ENCODE assay signal across 8 mouse cellular contexts in genomic region chr17:71311340-71312171, GRCm38 (mm10). TPM values are rescaled to one million over a fixed set of nuclear protein-coding genes. Genes with fewer than 3 reads are reported as not detected.
A peak's percentile ranks its signal among the peaks of the same experiment; 100 is the strongest.
DNase-seq lines count a peak whose midpoint lies in the region; ATAC-seq and TF ChIP-seq lines count a peak whose summit lies in the region.

Gene Emilin2, minus strand, starts transcription at chr17:71311978.

- no peaks in the 10 kb centered on the region; the same call in 1 of the 2 replicates for H3K4me1 ChIP-seq in intestine, postnatal 0 days (replicated peaks; ENCODE audit: control insufficient read depth, insufficient read depth, low read length)

- H3K4me3 ChIP-seq in intestine, postnatal 0 days (ENCODE audit: low read depth, low read length): peak within 1 kb of the TSS; percentile 50

- peaks cover 30% of the 10 kb centered on the region for H3K27me3 ChIP-seq in intestine, postnatal 0 days (replicated peaks; ENCODE audit: control insufficient read depth, insufficient read depth, low read length)
- no peaks in the 10 kb centered on the region; the same call in 1 of the 2 replicates for H3K27me3 ChIP-seq in splenic B cell, adult 2 months (ENCODE audit: control insufficient read depth, insufficient read depth, low read length, poor library complexity, severe bottlenecking)

- peak; percentile 27 for DNase-seq in layer of hippocampus, adult 11-12 months (ENCODE audit: low spot score)
- no peak for DNase-seq in layer of hippocampus, adult 9-11 months
- peak; percentile 72 for DNase-seq in c-Kit-positive CD71-positive TER-119-negative erythroid progenitor cells, embryonic 14.5 days (ENCODE audit: low read depth)
- DNase-seq in gonadal fat pad, adult 2 months (ENCODE audit: low read depth): no peak
- DNase-seq in splenic B cell, adult 2 months (ENCODE audit: low read depth, low spot score): peak; percentile 61
- no peak for DNase-seq in cerebellum, adult 8-10 months

- no peaks in the 10 kb centered on the region for H3K36me3 ChIP-seq in intestine, postnatal 0 days (ENCODE audit: control insufficient read depth, insufficient read depth)
- no peaks in the 10 kb centered on the region for H3K36me3 ChIP-seq in splenic B cell, adult 2 months (ENCODE audit: control insufficient read depth, insufficient read depth, low read length, poor library complexity, severe bottlenecking)

- TF ChIP-seq CTCF in intestine, postnatal 0 days (IDR thresholded peaks at IDR 0.05; ENCODE audit: low read depth): peak; percentile 63

- H3K9ac ChIP-seq in intestine, postnatal 0 days (ENCODE audit: low read depth, low read length): 0 out of 2 replicates have a peak within 1 kb of the TSS, but pooled peaks have one; percentile 37

- H3K9me3 ChIP-seq in intestine, postnatal 0 days (ENCODE audit: control insufficient read depth): no peaks in the 10 kb centered on the region

- ATAC-seq in intestine, postnatal 0 days: no peak
- peak; percentile 74 for ATAC-seq in megakaryocyte progenitor cell, adult 5-6 weeks (replicated peaks; ENCODE audit: poor library complexity)

- H3K4me2 ChIP-seq in intestine, postnatal 0 days (replicated peaks; ENCODE audit: low read depth): peak within 1 kb of the TSS; percentile 94

- WGBS in intestine, postnatal 0 days: 7% methylated on average over 20 of the region's 20 CpGs

- no peak within 1 kb of the TSS for H3K27ac ChIP-seq in intestine, postnatal 0 days (ENCODE audit: low read depth, low read length)

RNA-seq across cellular contexts. Expression of gene Emilin2, which starts in this region (rescaled TPM):
- polyA plus RNA-seq in gonadal fat pad, adult 2 months (2012; rRNA removed): 9.9 and 10.1 TPM in 2 replicates
- 0.82 and 1.7 TPM in 2 replicates for polyA plus RNA-seq in intestine, postnatal 0 days (2015; fragmentation: Nextera tagmentation; extraction: Ambion mirVana)
- 14.6 and 16.3 TPM in 2 replicates for total RNA-seq in megakaryocyte progenitor cell, adult 5-6 weeks (2015)
- 20.0 and 23.5 TPM in 2 replicates for total RNA-seq in megakaryocyte progenitor cell, adult 5-6 weeks (2017)

Comparison
In these comparisons a context has a peak if more than half of its experiments do, and no peak if none do; other contexts are left out.
1. DNase-seq: peak in layer of hippocampus, adult 11-12 months (single experiment), c-Kit-positive CD71-positive TER-119-negative erythroid progenitor cells, embryonic 14.5 days (single experiment) and splenic B cell, adult 2 months (single experiment); none in layer of hippocampus, adult 9-11 months (single experiment), gonadal fat pad, adult 2 months (single experiment) and cerebellum, adult 8-10 months (single experiment).